Mouse (Mus musculus) 3T3-L1 (cell line): ENCODE results near the gene Cyb5d1.

ENCODE experiments used
- DNase-seq: peaks from one replicate; pipeline ENCODE4 v3.0.0-alpha.2; 2015; ENCODE audit warnings: low read depth, low spot score

Gene Cyb5d1

GRCm38 (mm10) chr11:69379600-69379999, 15.8 kb downstream of the Cyb5d1 start:
- DNase-seq, result no peak

- no peak for DNase-seq
These were observed 17.7 kb downstream of the Cyb5d1 start for GRCm38 (mm10) chr11:69377766-69378165.

GRCm38 (mm10) chr11:69375646-69376045, 19.8 kb downstream of the Cyb5d1 start:
- DNase-seq, result no peak

- no peak for DNase-seq
These were observed 22.0 kb downstream of the Cyb5d1 start for GRCm38 (mm10) chr11:69373223-69373965.

GRCm38 (mm10) chr11:69372780-69373170, 22.7 kb downstream of the Cyb5d1 start:
- DNase-seq, result peak; percentile 37

- DNase-seq, result no peak
These were observed 23.2 kb downstream of the Cyb5d1 start for GRCm38 (mm10) chr11:69372056-69372779.

- DNase-seq, result no peak
These were observed 23.8 kb downstream of the Cyb5d1 start for GRCm38 (mm10) chr11:69371601-69372000.

- peak; percentile 41 for DNase-seq
These were observed 24.6 kb downstream of the Cyb5d1 start for GRCm38 (mm10) chr11:69370817-69371215.

- DNase-seq, result peak; percentile 44
These were observed 25.2 kb downstream of the Cyb5d1 start for GRCm38 (mm10) chr11:69369990-69370816.

GRCm38 (mm10) chr11:69369215-69369989, 26.0 kb downstream of the Cyb5d1 start, which contains the start of gene Chd3:
TSS of gene Chd3 (minus strand) at chr11:69369406.
- peak; percentile 39 for DNase-seq

GRCm38 (mm10) chr11:69368356-69369214, 26.8 kb downstream of the Cyb5d1 start:
- peak; percentile 49 for DNase-seq

GRCm38 (mm10) chr11:69367616-69368355, 27.6 kb downstream of the Cyb5d1 start:
- DNase-seq, result peak; percentile 37

GRCm38 (mm10) chr11:69366855-69367615, 28.4 kb downstream of the Cyb5d1 start:
- peak; percentile 55 for DNase-seq

GRCm38 (mm10) chr11:69366157-69366854, 29.1 kb downstream of the Cyb5d1 start:
- peak; percentile 98 for DNase-seq

- DNase-seq, result peak; percentile 16
These were observed 29.7 kb downstream of the Cyb5d1 start for GRCm38 (mm10) chr11:69365722-69366121.

GRCm38 (mm10) chr11:69364910-69365309, 30.5 kb downstream of the Cyb5d1 start:
- DNase-seq, result peak; percentile 84

- no peak for DNase-seq
These were observed 31.1 kb downstream of the Cyb5d1 start for GRCm38 (mm10) chr11:69364376-69364775.

GRCm38 (mm10) chr11:69362479-69362878, 33.0 kb downstream of the Cyb5d1 start:
- DNase-seq, result peak; percentile 89
